Mouse (Mus musculus) C2C12 (cell line): Measurements from ENCODE around the gene Clcn3.

Experiments used
- CEBPB ChIP-seq: IDR thresholded peaks from one replicate; pipeline ENCODE4 v1.6.1; 2011; ENCODE audit warnings: low read depth, mild to moderate bottlenecking, control low read depth, moderate library complexity
- CTCF ChIP-seq: IDR thresholded peaks from one replicate; pipeline ENCODE4 v1.5.1; 2011; ENCODE audit not compliant: control insufficient read depth, insufficient read depth, insufficient read length
- MYOD1 ChIP-seq: IDR thresholded peaks from one replicate; pipeline ENCODE4 v1.6.1; 2011; ENCODE audit warnings: low read depth; ENCODE audit not compliant: control insufficient read depth, insufficient read length

GRCm38 (mm10) chr8:60951757-60952156, 31.3 kb downstream of the Clcn3 start:
- TF ChIP-seq MYOD1 (no peak), CTCF (no peak), CEBPB (no peak)
